Mouse (Mus musculus): ENCODE measurements around the gene Lrrc27.

GRCm38 (mm10) chr7:139246086-139246485 lies 33.3 kb downstream of the Lrrc27 start:
- no peak for TF ChIP-seq MAX (IDR thresholded peaks at IDR 0.05)
- TF ChIP-seq CTCF (IDR thresholded peaks at IDR 0.05; ENCODE audit: control insufficient read depth, insufficient read depth, insufficient read length), result no peak
- no peak for TF ChIP-seq CEBPB (IDR thresholded peaks at IDR 0.05; ENCODE audit: low read depth)
- TF ChIP-seq USF1 (IDR thresholded peaks at IDR 0.05; ENCODE audit: low read depth), result no peak
- no peak for TF ChIP-seq MYOD1 (IDR thresholded peaks at IDR 0.05; ENCODE audit: control insufficient read depth, insufficient read length, low read depth)
- no peak for TF ChIP-seq MYOG (IDR thresholded peaks at IDR 0.05; ENCODE audit: control insufficient read depth, extremely low read depth, insufficient read length)
- no peak for TF ChIP-seq FOSL1 (IDR thresholded peaks at IDR 0.05; ENCODE audit: insufficient read depth, low read length, poor library complexity, severe bottlenecking)
